ENCODE assay signal across 9 mouse cellular contexts in genomic region chr14:98072647-98073420, GRCm38 (mm10).
DNase-seq lines count a peak whose midpoint lies in the region; ATAC-seq lines count a peak whose summit lies in the region.
"Had no signal": no experiment of that assay in that cellular context is flagged by ENCODE, and none has a peak within 500 bp of the region (broad histone marks: within the 10 kb centered on the region; RNA-seq: fewer than 3 reads in every experiment).

No protein-coding gene starts in this region.

- peak overlapping the region; percentile 29; the same call in 1 of the 2 replicates for H3K4me2 ChIP-seq in lung, embryonic 15.5 days
- H3K4me2 ChIP-seq in forebrain, embryonic 11.5 days (ENCODE audit: low read depth, low read length, severe bottlenecking): peak overlapping the region; percentile 31; the same call in 1 of the 2 replicates
- H3K4me2 ChIP-seq in stomach, embryonic 14.5 days (replicated peaks; ENCODE audit: low read depth, low read length): peak overlapping the region; percentile 23; the same call in 1 of the 2 replicates

- DNase-seq in lung, postnatal 25 days (ENCODE audit: low spot score): no peak
- peak; percentile 78 for DNase-seq in forebrain, embryonic 11.5 days (ENCODE audit: low spot score)
- DNase-seq in limb, embryonic 10.5 days (ENCODE audit: low spot score): no peak
- DNase-seq in left cerebral cortex, adult 9 months (ENCODE audit: low spot score in 2 of 2): no peak
- no peak for DNase-seq in cerebellum, postnatal 25 days

- H3K4me1 ChIP-seq in lung, embryonic 15.5 days: peaks cover 15% of the 10 kb centered on the region
- H3K4me1 ChIP-seq in forebrain, embryonic 11.5 days (replicated peaks; ENCODE audit: control insufficient read depth, insufficient read depth, low read length): peaks cover 14% of the 10 kb centered on the region
- H3K4me1 ChIP-seq in limb, embryonic 10.5 days: peaks cover 30% of the 10 kb centered on the region
- H3K4me1 ChIP-seq in stomach, embryonic 14.5 days (ENCODE audit: control insufficient read depth, insufficient read depth, low read length): peaks cover 12% of the 10 kb centered on the region; the same call in 1 of the 2 replicates

- H3K36me3 ChIP-seq in lung, embryonic 15.5 days: no peaks in the 10 kb centered on the region
- H3K36me3 ChIP-seq in forebrain, embryonic 11.5 days (ENCODE audit: control insufficient read depth, insufficient read depth, low read length): no peaks in the 10 kb centered on the region
- no peaks in the 10 kb centered on the region for H3K36me3 ChIP-seq in limb, embryonic 10.5 days
- H3K36me3 ChIP-seq in stomach, embryonic 14.5 days (ENCODE audit: control insufficient read depth, insufficient read depth, low read length): no peaks in the 10 kb centered on the region
- H3K36me3 ChIP-seq: G1E had no signal

- no peak; the same call in 1 of the 2 replicates for ATAC-seq in lung, embryonic 15.5 days (ENCODE audit: borderline replicate concordance, extremely low read depth, low FRiP score, low TSS enrichment)
- peak; percentile 91 for ATAC-seq in forebrain, embryonic 11.5 days (replicated peaks; ENCODE audit: low FRiP score)
- ATAC-seq in stomach, embryonic 14.5 days (ENCODE audit: insufficient number of reproducible peaks, insufficient read depth, low FRiP score, low read depth): no peak
- ATAC-seq in frontal cortex, adult (ENCODE audit: low TSS enrichment): no peak

- no peaks in the 10 kb centered on the region for H3K27me3 ChIP-seq in lung, embryonic 15.5 days
- H3K27me3 ChIP-seq in forebrain, embryonic 11.5 days (ENCODE audit: control insufficient read depth, insufficient read depth, low read length): no peaks in the 10 kb centered on the region; the same call in 1 of the 2 replicates
- H3K27me3 ChIP-seq in limb, embryonic 10.5 days (ENCODE audit: low read depth, poor library complexity, severe bottlenecking): no peaks in the 10 kb centered on the region
- no peaks in the 10 kb centered on the region for H3K27me3 ChIP-seq in stomach, embryonic 14.5 days (ENCODE audit: control insufficient read depth, insufficient read depth, low read length)

- H3K9ac ChIP-seq in lung, embryonic 15.5 days: no peak overlapping the region
- no peak overlapping the region; the same call in 1 of the 2 replicates for H3K9ac ChIP-seq in forebrain, embryonic 11.5 days (ENCODE audit: low read length)
- H3K9ac ChIP-seq in stomach, embryonic 14.5 days (replicated peaks; ENCODE audit: low read depth, low read length): no peak overlapping the region

- H3K27ac ChIP-seq in lung, embryonic 15.5 days: no peak overlapping the region
- peak overlapping the region; percentile 68; the same call in 1 of the 2 replicates for H3K27ac ChIP-seq in forebrain, embryonic 11.5 days (ENCODE audit: low read depth, low read length)
- 0 out of 2 replicates have a peak overlapping the region, but pooled peaks have one; percentile 21 for H3K27ac ChIP-seq in limb, embryonic 10.5 days
- no peak overlapping the region for H3K27ac ChIP-seq in stomach, embryonic 14.5 days (ENCODE audit: low read length)

- no peaks in the 10 kb centered on the region for H3K9me3 ChIP-seq in lung, embryonic 15.5 days
- no peaks in the 10 kb centered on the region for H3K9me3 ChIP-seq in forebrain, embryonic 11.5 days (ENCODE audit: control insufficient read depth, low read length)
- H3K9me3 ChIP-seq in limb, embryonic 10.5 days (replicated peaks): no peaks in the 10 kb centered on the region
- H3K9me3 ChIP-seq in stomach, embryonic 14.5 days (ENCODE audit: control insufficient read depth, low read depth, low read length): no peaks in the 10 kb centered on the region

- H3K4me3 ChIP-seq in lung, embryonic 15.5 days: no peak overlapping the region
- H3K4me3 ChIP-seq in forebrain, embryonic 11.5 days (ENCODE audit: low read depth, low read length): no peak overlapping the region
- H3K4me3 ChIP-seq in limb, embryonic 10.5 days: no peak overlapping the region
- H3K4me3 ChIP-seq in stomach, embryonic 14.5 days (ENCODE audit: low read depth, low read length): no peak overlapping the region

- 36% methylated on average over 11 of the region's 11 CpGs for WGBS in lung, embryonic 15.5 days
- 11% methylated on average over 11 of the region's 11 CpGs for WGBS in forebrain, embryonic 11.5 days
- 59% methylated on average over 11 of the region's 11 CpGs for WGBS in limb, embryonic 10.5 days
- 48% methylated on average over 11 of the region's 11 CpGs for WGBS in stomach, embryonic 14.5 days

Comparison
In these comparisons a context has a peak if more than half of its experiments do, and no peak if none do; other contexts are left out.
1. H3K27ac ChIP-seq: peak in forebrain, embryonic 11.5 days (single experiment) and limb, embryonic 10.5 days (single experiment); none in lung, embryonic 15.5 days (single experiment) and stomach, embryonic 14.5 days (single experiment).
2. Peak in every context shown above with its lines, with median percentiles within 50 percentile points of each other: H3K4me2 ChIP-seq.